In the genomic region with DNA sequence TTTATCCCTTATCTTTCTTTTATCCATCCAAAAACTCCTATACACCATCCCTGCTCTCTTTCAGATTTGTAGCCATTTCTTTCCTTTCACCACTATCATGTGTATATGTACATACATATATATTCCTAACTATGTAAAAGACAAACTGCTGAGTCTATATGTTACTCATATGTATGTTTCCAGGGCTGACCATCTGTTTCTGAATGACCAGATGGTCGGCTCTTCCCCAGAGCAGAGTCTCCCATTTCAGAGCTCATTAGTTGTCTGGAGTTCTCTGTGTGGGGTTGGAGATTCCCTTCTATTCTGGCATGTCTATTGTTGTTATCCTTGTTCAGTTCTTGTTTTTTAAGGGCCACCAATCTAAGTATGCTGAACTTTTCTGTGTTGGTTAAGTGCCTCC, we compare ENCODE assay signal across 26 mouse cellular contexts. TPM values are rescaled to one million over a fixed set of nuclear protein-coding genes. Genes with fewer than 3 reads are reported as not detected.
DNase-seq lines count a peak whose midpoint lies in the region; ATAC-seq lines count a peak whose summit lies in the region.
"Had no signal": no experiment of that assay in that cellular context is flagged by ENCODE, and none has a peak within 500 bp of the region (broad histone marks: within the 10 kb centered on the region; RNA-seq: fewer than 3 reads in every experiment).

No protein-coding gene starts in this region.

- no peak overlapping the region for H3K27ac ChIP-seq in forebrain, embryonic 16.5 days (ENCODE audit: low read length)
- H3K27ac ChIP-seq in forebrain, embryonic 12.5 days, result no peak overlapping the region
- H3K27ac ChIP-seq: embryonic facial prominence, embryonic 10.5 days; forebrain, embryonic 15.5 days; gastrocnemius, adult 2 months; hindbrain, embryonic 15.5 days; stomach, embryonic 15.5 days had no signal

- no peaks in the 10 kb centered on the region for H3K27me3 ChIP-seq in forebrain, embryonic 16.5 days (replicated peaks; ENCODE audit: control insufficient read depth, insufficient read depth, low read length)
- H3K27me3 ChIP-seq in forebrain, embryonic 12.5 days, result no peaks in the 10 kb centered on the region
- H3K27me3 ChIP-seq: CH12.LX; forebrain, embryonic 15.5 days; hindbrain, embryonic 15.5 days; stomach, embryonic 15.5 days had no signal

- 41% methylated on average over 1 of the region's 1 CpGs for WGBS in forebrain, embryonic 16.5 days
- 50% methylated on average over 1 of the region's 1 CpGs for WGBS in forebrain, embryonic 12.5 days

- intact Hi-C loops in left cerebral cortex, postnatal 4 days (cut with DNase I), result no loop called here

- H3K4me3 ChIP-seq in forebrain, embryonic 16.5 days (replicated peaks; ENCODE audit: low read length), result no peak overlapping the region
- no peak overlapping the region for H3K4me3 ChIP-seq in forebrain, embryonic 12.5 days (replicated peaks)
- H3K4me3 ChIP-seq: embryonic facial prominence, embryonic 10.5 days; forebrain, embryonic 15.5 days; gastrocnemius, adult 2 months; hindbrain, embryonic 15.5 days; myocyte; stomach, embryonic 15.5 days had no signal

- no peak overlapping the region for H3K9ac ChIP-seq in forebrain, embryonic 16.5 days (replicated peaks; ENCODE audit: low read depth, low read length)
- H3K9ac ChIP-seq in forebrain, embryonic 12.5 days, result no peak overlapping the region
- H3K9ac ChIP-seq: forebrain, embryonic 15.5 days; hindbrain, embryonic 15.5 days; liver, postnatal 0 days; stomach, embryonic 15.5 days had no signal

- ATAC-seq in forebrain, embryonic 16.5 days, result peak; percentile 75
- ATAC-seq in forebrain, embryonic 12.5 days (ENCODE audit: low FRiP score), result no peak
- ATAC-seq: forebrain, embryonic 15.5 days; intestine, postnatal 0 days; liver, postnatal 0 days had no signal

- no peaks in the 10 kb centered on the region for H3K9me3 ChIP-seq in forebrain, embryonic 16.5 days (ENCODE audit: control insufficient read depth, low read length)
- H3K9me3 ChIP-seq in forebrain, embryonic 12.5 days, result no peaks in the 10 kb centered on the region
- H3K9me3 ChIP-seq: embryonic facial prominence, embryonic 10.5 days; forebrain, embryonic 15.5 days; hindbrain, embryonic 15.5 days; stomach, embryonic 15.5 days had no signal

- no peak overlapping the region for H3K4me2 ChIP-seq in forebrain, embryonic 16.5 days (ENCODE audit: low read length)
- no peak overlapping the region for H3K4me2 ChIP-seq in forebrain, embryonic 12.5 days
- H3K4me2 ChIP-seq: forebrain, embryonic 15.5 days; heart, embryonic 11.5 days; hindbrain, embryonic 15.5 days; stomach, embryonic 15.5 days had no signal

- peaks cover 10% of the 10 kb centered on the region for H3K4me1 ChIP-seq in forebrain, embryonic 16.5 days (replicated peaks; ENCODE audit: control insufficient read depth, insufficient read depth, low read length)
- H3K4me1 ChIP-seq in forebrain, embryonic 12.5 days, result no peaks in the 10 kb centered on the region
- H3K4me1 ChIP-seq: hindbrain, embryonic 15.5 days; stomach, embryonic 15.5 days had no signal

- peak; percentile 9 for DNase-seq in left cerebral cortex, postnatal 4 days
- no peak for DNase-seq in left cerebral cortex, adult 18-20 months (ENCODE audit: low spot score in 2 of 2)
- DNase-seq in cerebellum, adult 11 months, result peak; percentile 53
- DNase-seq in cerebellum, postnatal 10 days, result peak; percentile 57 to 58
- no peak for DNase-seq in testis, postnatal 14 days (ENCODE audit: low spot score)
- DNase-seq in testis, postnatal 10 days (ENCODE audit: low spot score), result no peak
- DNase-seq: adrenal gland, postnatal 36 days; gastrocnemius, adult 2 months; heart, postnatal 10 days; liver, postnatal 0 days; lung, postnatal 10 days; midbrain, embryonic 14.5 days; right cerebral cortex, postnatal 25 days; thymus, postnatal 14 days had no signal

- no peaks in the 10 kb centered on the region for H3K36me3 ChIP-seq in forebrain, embryonic 16.5 days (ENCODE audit: control insufficient read depth, insufficient read depth)
- no peaks in the 10 kb centered on the region for H3K36me3 ChIP-seq in forebrain, embryonic 12.5 days (replicated peaks)
- H3K36me3 ChIP-seq: embryonic facial prominence, embryonic 10.5 days; forebrain, embryonic 15.5 days; hindbrain, embryonic 15.5 days; stomach, embryonic 15.5 days had no signal

RNA-seq across cellular contexts. Expression of a gene that starts 1.2 kb away (rescaled TPM):
- 0.22 and 0.52 TPM in 2 replicates for polyA plus RNA-seq in forebrain, embryonic 16.5 days (2015; fragmentation: Nextera tagmentation; extraction: Ambion mirVana)
- polyA plus RNA-seq in forebrain, embryonic 12.5 days (2016; fragmentation: Nextera tagmentation; extraction: Ambion mirVana), result 0.29 and 0.59 TPM in 2 replicates
- 1 to 10 TPM; 1.3 to 2.5 TPM for total RNA-seq in left cerebral cortex, postnatal 4 days (2021)
- 10 to 100 TPM; 11.7 to 12.9 TPM for total RNA-seq in left cerebral cortex, adult 18-20 months (2021)
- total RNA-seq: MEL had no signal
- polyA plus RNA-seq: neural tube, embryonic 14.5 days had no signal

Comparison
In these comparisons a context has a peak if more than half of its experiments do, and no peak if none do; other contexts are left out.
1. DNase-seq: peak in left cerebral cortex, postnatal 4 days (single experiment), cerebellum, adult 11 months (single experiment) and cerebellum, postnatal 10 days (2 of 2); none in left cerebral cortex, adult 18-20 months (0 of 2), testis, postnatal 14 days (single experiment) and testis, postnatal 10 days (single experiment).